Mouse (Mus musculus) stomach, postnatal 0 days (tissue): Measurements from ENCODE around the gene Flt3. TPM values are rescaled to one million over a fixed set of nuclear protein-coding genes. Genes with fewer than 3 reads are reported as not detected.

Source experiments
- ATAC-seq: fragments of 200-750 bp; cut with Nextera tagmentation; 2 replicates; pipeline ENCODE4 v1.8.0; 2017; ENCODE audit not compliant: low FRiP score, low TSS enrichment
- DNase-seq: peaks from one replicate; pipeline ENCODE4 v3.0.0-alpha.2; 2016; ENCODE audit warnings: low spot score
- H3K27ac ChIP-seq: fragments of 300-500 bp; sonication (generic); replicated peaks from 2 replicates; pipeline ENCODE4 v1.5.1; 2014; ENCODE audit warnings: mild to moderate bottlenecking, control low read depth
- H3K27me3 ChIP-seq: fragments of 300-500 bp; sonication (generic); 2 replicates; pipeline ENCODE4 v1.6.1; 2014; ENCODE audit warnings: low read length; ENCODE audit not compliant: control insufficient read depth, insufficient read depth
- H3K36me3 ChIP-seq: fragments of 300-500 bp; sonication (generic); 2 replicates; pipeline ENCODE4 v1.6.1; 2014; ENCODE audit warnings: low read length, mixed read lengths; ENCODE audit not compliant: control insufficient read depth, insufficient read depth
- H3K4me1 ChIP-seq: fragments of 300-500 bp; sonication (generic); replicated peaks from 2 replicates; pipeline ENCODE4 v1.6.1; 2014; ENCODE audit warnings: antibody characterized with exemption; ENCODE audit not compliant: control insufficient read depth, insufficient read depth
- H3K4me2 ChIP-seq: fragments of 300-500 bp; sonication (generic); replicated peaks from 2 replicates; pipeline ENCODE4 v1.6.1; 2014; ENCODE audit warnings: low read depth, mild to moderate bottlenecking, control low read depth, moderate library complexity
- H3K4me3 ChIP-seq: fragments of 300-500 bp; sonication (generic); 2 replicates; pipeline ENCODE4 v1.5.1; 2014; ENCODE audit warnings: low read depth, low read length, control low read depth
- H3K9ac ChIP-seq: fragments of 300-500 bp; sonication (generic); 2 replicates; pipeline ENCODE4 v1.6.1; 2014; ENCODE audit warnings: mild to moderate bottlenecking, low read length, control low read depth, mixed read lengths
- H3K9me3 ChIP-seq: fragments of 300-500 bp; sonication (generic); 2 replicates; pipeline ENCODE4 v1.6.1; 2016; ENCODE audit warnings: low read length; ENCODE audit not compliant: control insufficient read depth
- CTCF ChIP-seq: IDR thresholded peaks from 2 replicates; pipeline ENCODE4 v1.5.1; 2016; ENCODE audit warnings: antibody characterized with exemption, low read depth, mild to moderate bottlenecking, moderate library complexity
- EP300 ChIP-seq: optimal IDR thresholded peaks from 2 replicates; pipeline ENCODE3; 2016; ENCODE audit warnings: antibody characterized with exemption
- WGBS: fragments of 180-500 bp; shearing (Covaris S2); extraction: QIAGEN DNeasy Blood & Tissue Kit; methylation state at CpG from one replicate; pipeline ENCODE4 v1.1.7; 2014; 5-methylcytosine and 5-hydroxymethylcytosine counted together
- polyA plus RNA-seq: library from polyadenylated mRNA; unstranded; fragments of >200 nt; fragmentation: Nextera tagmentation; extraction: Ambion mirVana; gene quantifications from 2 replicates; pipeline ENCODE4 v1.2.1, GENCODE M21; 2015

Gene Flt3
- polyA plus RNA-seq, 1 experiment from 2014 or later = 0.10 TPM

- H3K4me2 ChIP-seq = no peak overlapping the region
- WGBS = 85% methylated on average over 11 of the region's 11 CpGs
- no peaks in the 10 kb centered on the region for H3K4me1 ChIP-seq
- H3K4me3 ChIP-seq = no peak overlapping the region
- no peak for DNase-seq
- no peak for TF ChIP-seq EP300
- TF ChIP-seq CTCF = no peak
- no peaks in the 10 kb centered on the region for H3K36me3 ChIP-seq
- no peak overlapping the region for H3K9ac ChIP-seq
- H3K27ac ChIP-seq = no peak overlapping the region
- no peaks in the 10 kb centered on the region for H3K27me3 ChIP-seq
- no peak for ATAC-seq
- H3K9me3 ChIP-seq = no peaks in the 10 kb centered on the region
Measured at GRCm38 (mm10) chr5:147329946-147330345, 70.3 kb downstream of the Flt3 start.

- ATAC-seq = no peak
Measured at GRCm38 (mm10) chr5:147327636-147328035, 72.7 kb downstream of the Flt3 start.

GRCm38 (mm10) chr5:147325931-147326330 is 74.4 kb downstream of the Flt3 start:
- H3K36me3 ChIP-seq = no peaks in the 10 kb centered on the region
- H3K4me3 ChIP-seq = no peak overlapping the region
- DNase-seq (no peak), ATAC-seq (no peak)
- no peak overlapping the region for H3K9ac ChIP-seq
- no peaks in the 10 kb centered on the region for H3K27me3 ChIP-seq
- no peaks in the 10 kb centered on the region for H3K9me3 ChIP-seq
- no peak overlapping the region for H3K4me2 ChIP-seq
- H3K27ac ChIP-seq = no peak overlapping the region
- no peaks in the 10 kb centered on the region for H3K4me1 ChIP-seq
- TF ChIP-seq CTCF (no peak), EP300 (no peak)
- WGBS = 68% methylated on average over 11 of the region's 11 CpGs

More at GRCm38 (mm10) chr5:147327636-147328035, 72.7 kb downstream of the Flt3 start:
- H3K27me3 ChIP-seq = no peaks in the 10 kb centered on the region
- no peaks in the 10 kb centered on the region for H3K9me3 ChIP-seq
- H3K27ac ChIP-seq = no peak overlapping the region
- no peaks in the 10 kb centered on the region for H3K36me3 ChIP-seq
- no peaks in the 10 kb centered on the region for H3K4me1 ChIP-seq
- no peak for DNase-seq
- peak; percentile 18; the same call in 1 of the 2 replicates for TF ChIP-seq CTCF
- TF ChIP-seq EP300 = no peak
- H3K4me3 ChIP-seq = no peak overlapping the region
- WGBS = 89% methylated on average over 5 of the region's 5 CpGs
- H3K9ac ChIP-seq = no peak overlapping the region
- no peak overlapping the region for H3K4me2 ChIP-seq

- Histone ChIP-seq H3K4me3 (no peak overlapping the region), H3K27ac (no peak overlapping the region), H3K36me3 (no peaks in the 10 kb centered on the region), H3K9ac (no peak overlapping the region), H3K4me2 (no peak overlapping the region), H3K4me1 (no peaks in the 10 kb centered on the region), H3K9me3 (no peaks in the 10 kb centered on the region), H3K27me3 (no peaks in the 10 kb centered on the region)
- WGBS = 14% methylated on average over 17 of the region's 17 CpGs
- 0 out of 2 replicates have a peak, but pooled peaks have one; percentile 18 for ATAC-seq
- TF ChIP-seq EP300 (no peak), CTCF (peak; percentile 90)
- peak; percentile 83 for DNase-seq
Measured at GRCm38 (mm10) chr5:147323237-147323917, 76.9 kb downstream of the Flt3 start.

- Histone ChIP-seq H3K9me3 (no peaks in the 10 kb centered on the region), H3K27ac (no peak within 1 kb of the TSS), H3K27me3 (peaks cover 4% of the 10 kb centered on the region; the same call in 1 of the 2 replicates), H3K4me1 (no peaks in the 10 kb centered on the region), H3K36me3 (no peaks in the 10 kb centered on the region), H3K9ac (no peak within 1 kb of the TSS), H3K4me3 (no peak within 1 kb of the TSS), H3K4me2 (no peak within 1 kb of the TSS)
- TF ChIP-seq EP300 (no peak), CTCF (no peak)
- 43% methylated on average over 8 of the region's 8 CpGs for WGBS
- DNase-seq (no peak), ATAC-seq (no peak)
Measured at GRCm38 (mm10) chr5:147322183-147322582, 78.1 kb downstream of the Flt3 start, which contains the start of gene Urad. TSS of gene Urad (minus strand) at chr5:147322440.

- no peak overlapping the region for H3K27ac ChIP-seq
- TF ChIP-seq EP300 = no peak
- TF ChIP-seq CTCF = peak; percentile 94
- peak; percentile 65 for ATAC-seq
- H3K4me1 ChIP-seq = no peaks in the 10 kb centered on the region
- no peak for DNase-seq
- H3K4me2 ChIP-seq = no peak overlapping the region
- H3K27me3 ChIP-seq = peaks cover 13% of the 10 kb centered on the region; the same call in 1 of the 2 replicates
- no peak overlapping the region for H3K9ac ChIP-seq
- no peak overlapping the region for H3K4me3 ChIP-seq
- no peaks in the 10 kb centered on the region for H3K36me3 ChIP-seq
- no peaks in the 10 kb centered on the region for H3K9me3 ChIP-seq
Measured at GRCm38 (mm10) chr5:147319653-147320052, 80.6 kb downstream of the Flt3 start.
